Mouse (Mus musculus) bone marrow macrophage, adult 2 months (primary cell): Measurements from ENCODE around the gene Gm49380.

Experiments used
- CTCF ChIP-seq: IDR thresholded peaks from 2 replicates; pipeline ENCODE4 v1.5.1; 2012; ENCODE audit warnings: low read depth, mild to moderate bottlenecking, low read length, moderate library complexity
- POLR2A ChIP-seq: IDR thresholded peaks from 2 replicates; pipeline ENCODE4 v1.6.1; 2012; ENCODE audit warnings: mild to moderate bottlenecking, low read depth, low read length, borderline replicate concordance

- no peak for TF ChIP-seq CTCF
- TF ChIP-seq POLR2A: no peak
Observed at GRCm38 (mm10) chr9:44080953-44081352, 32.3 kb downstream of the Gm49380 start.
